Mouse (Mus musculus): ENCODE data around the gene Gm10974.

DNA sequence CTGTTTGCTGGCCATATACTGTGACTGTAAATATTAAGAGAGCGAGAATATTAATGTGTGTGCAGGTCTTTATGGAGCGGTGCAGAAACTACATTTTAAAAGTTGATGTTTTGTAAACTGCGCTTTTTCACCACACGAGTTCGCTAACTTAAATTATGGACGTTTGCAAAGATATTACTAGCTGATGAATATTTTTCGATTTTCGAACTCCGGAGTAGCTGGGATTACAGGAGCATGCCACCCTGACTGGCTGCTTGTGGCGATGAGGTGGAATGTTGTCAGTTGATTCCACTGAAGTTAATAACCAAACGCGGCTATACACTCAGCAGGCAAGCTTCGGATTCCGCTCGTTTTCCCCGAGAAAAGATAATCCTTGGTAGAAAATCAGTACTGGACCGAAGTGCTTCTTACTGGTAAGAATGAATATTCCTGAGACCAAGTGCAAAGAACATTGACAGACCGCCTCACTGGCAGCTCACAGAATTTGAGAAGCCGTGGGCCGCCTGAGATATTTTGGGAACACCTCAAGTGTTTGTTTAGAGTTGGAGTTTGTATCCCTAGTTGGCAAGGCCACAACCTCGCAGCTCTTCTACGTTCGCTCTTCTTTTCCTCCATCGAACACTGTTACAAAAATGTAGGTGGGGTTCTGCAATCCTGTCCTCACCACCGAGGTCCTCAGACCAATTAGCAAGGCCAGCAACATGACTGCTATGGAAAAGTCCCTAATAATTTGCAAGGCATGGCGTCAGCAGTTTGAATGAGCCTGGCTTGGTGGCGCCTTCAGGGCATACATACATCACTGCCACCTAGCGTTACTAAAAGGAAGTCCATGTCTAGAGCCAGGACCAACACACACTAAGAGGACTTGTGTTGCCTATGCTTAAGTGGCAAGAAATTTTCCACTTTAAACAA lies 23.2 kb downstream of the Gm10974 start:
- no peak for TF ChIP-seq POLR2A (IDR thresholded peaks at IDR 0.05; ENCODE audit: borderline replicate concordance, extremely low read depth, low read depth, low read length)
- TF ChIP-seq CTCF (IDR thresholded peaks at IDR 0.05; ENCODE audit: insufficient read depth, low read length): peak; percentile 90

Measured in lung, adult 2 months (tissue).